Mouse (Mus musculus) neural tube, embryonic 14.5 days (tissue): ENCODE measurements at regions not wholly inside any gene's neighbourhood (a gene's known extent, or its start where the extent isn't known, plus 50 kb on each side); places are given as distances from the start of the nearest gene placed in this dataset.

ENCODE experiments used
- ATAC-seq: fragments of 200-750 bp; cut with Nextera tagmentation; 2 replicates; pipeline ENCODE4 v1.8.0; 2017; ENCODE audit warnings: low read depth, mild to moderate bottlenecking, moderate TSS enrichment, moderate library complexity
- H3K27ac ChIP-seq: fragments of 300-500 bp; sonication (generic); 2 replicates; pipeline ENCODE4 v1.5.1; 2014; ENCODE audit warnings: low read depth, mild to moderate bottlenecking, control low read depth, low read length, moderate library complexity, mixed read lengths
- H3K27me3 ChIP-seq: fragments of 300-500 bp; sonication (generic); 2 replicates; pipeline ENCODE4 v1.6.1; 2014; ENCODE audit warnings: low read length; ENCODE audit not compliant: control insufficient read depth, insufficient read depth
- H3K36me3 ChIP-seq: fragments of 300-500 bp; sonication (generic); 2 replicates; pipeline ENCODE4 v1.6.1; 2014; ENCODE audit warnings: low read length, mixed read lengths; ENCODE audit not compliant: control insufficient read depth, insufficient read depth
- H3K4me1 ChIP-seq: fragments of 300-500 bp; sonication (generic); 2 replicates; pipeline ENCODE4 v1.6.1; 2014; ENCODE audit warnings: low read length; ENCODE audit not compliant: control insufficient read depth, insufficient read depth
- H3K4me2 ChIP-seq: fragments of 300-500 bp; sonication (generic); 2 replicates; pipeline ENCODE4 v1.6.1; 2014; ENCODE audit warnings: mild to moderate bottlenecking, low read depth, low read length, control low read depth
- H3K4me3 ChIP-seq: fragments of 300-500 bp; sonication (generic); 2 replicates; pipeline ENCODE4 v1.5.1; 2014; ENCODE audit warnings: low read depth, low read length, control low read depth, mixed read lengths
- H3K9ac ChIP-seq: fragments of 300-500 bp; sonication (generic); replicated peaks from 2 replicates; pipeline ENCODE4 v1.6.1; 2014; ENCODE audit warnings: low read depth, mild to moderate bottlenecking, control low read depth, low read length, mixed read lengths
- H3K9me3 ChIP-seq: fragments of 300-500 bp; sonication (generic); 2 replicates; pipeline ENCODE4 v1.6.1; 2016; ENCODE audit warnings: low read length; ENCODE audit not compliant: control insufficient read depth
- WGBS: fragments of 180-500 bp; shearing (Covaris S2); extraction: QIAGEN DNeasy Blood & Tissue Kit; methylation state at CpG from one replicate; pipeline ENCODE4 v1.1.7; 2014; 5-methylcytosine and 5-hydroxymethylcytosine counted together

GRCm38 (mm10) chr8:113341306-113341705 is 294.1 kb upstream of the Mon1b start:
- no peak for ATAC-seq
- 56% methylated on average over 10 of the region's 10 CpGs for WGBS
- H3K36me3 ChIP-seq = no peaks in the 10 kb centered on the region
- H3K9ac ChIP-seq = no peak overlapping the region
- H3K9me3 ChIP-seq = no peaks in the 10 kb centered on the region
- no peak overlapping the region for H3K4me2 ChIP-seq
- no peaks in the 10 kb centered on the region for H3K27me3 ChIP-seq
- no peak overlapping the region for H3K4me3 ChIP-seq
- no peaks in the 10 kb centered on the region for H3K4me1 ChIP-seq
- no peak overlapping the region for H3K27ac ChIP-seq

DNA sequence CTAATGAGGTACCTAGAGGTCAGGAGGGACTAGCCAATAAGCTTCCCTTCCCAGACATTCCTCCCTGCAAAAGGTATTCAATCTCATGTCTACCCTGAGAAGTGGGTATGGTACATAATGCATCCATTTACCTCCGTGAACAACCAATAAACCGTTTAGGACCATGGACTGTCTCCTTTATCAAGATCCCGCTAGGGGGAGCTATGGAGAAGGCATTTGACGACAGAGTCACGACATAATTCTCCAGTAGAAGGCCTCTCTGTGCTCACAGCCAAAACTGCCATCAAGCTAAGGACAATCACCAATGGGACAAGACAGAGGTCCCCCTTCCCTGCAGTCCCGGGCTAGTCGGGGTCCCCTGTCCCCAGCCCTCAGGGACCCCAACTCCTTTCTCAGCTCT is 273.5 kb upstream of the Mon1b start:
- WGBS = 58% methylated on average over 7 of the region's 7 CpGs

DNA sequence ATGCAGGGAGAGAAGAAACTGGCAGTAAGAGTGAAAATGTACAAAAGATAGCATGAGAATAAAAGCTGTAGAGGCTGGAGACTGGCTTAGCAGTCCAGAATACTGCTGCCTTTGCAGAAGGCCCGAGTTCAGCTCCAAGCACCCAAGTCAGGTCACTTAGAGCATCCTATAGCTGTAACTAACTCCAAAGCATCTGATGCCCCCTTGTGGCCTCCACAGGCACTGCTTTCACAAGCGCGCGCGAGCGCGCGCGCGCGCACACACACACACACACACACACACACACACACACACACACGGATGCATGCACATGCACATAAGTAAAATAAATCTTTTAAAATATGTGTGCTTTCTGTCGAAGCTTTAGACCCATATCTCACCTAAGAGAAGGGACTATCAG is 271.2 kb upstream of the Mon1b start:
- ATAC-seq = no peak
- no peaks in the 10 kb centered on the region for H3K27me3 ChIP-seq
- H3K36me3 ChIP-seq = no peaks in the 10 kb centered on the region
- no peaks in the 10 kb centered on the region for H3K4me1 ChIP-seq
- H3K4me2 ChIP-seq = no peak overlapping the region
- no peak overlapping the region for H3K9ac ChIP-seq
- no peak overlapping the region for H3K27ac ChIP-seq
- 91% methylated on average over 7 of the region's 13 CpGs for WGBS
- H3K4me3 ChIP-seq = no peak overlapping the region
- H3K9me3 ChIP-seq = no peaks in the 10 kb centered on the region

More for the DNA sequence above, 273.5 kb upstream of the Mon1b start:
- no peak overlapping the region for H3K9ac ChIP-seq
- no peak overlapping the region for H3K27ac ChIP-seq
- no peaks in the 10 kb centered on the region for H3K27me3 ChIP-seq
- H3K4me1 ChIP-seq = no peaks in the 10 kb centered on the region
- ATAC-seq = no peak
- H3K4me3 ChIP-seq = no peak overlapping the region
- H3K4me2 ChIP-seq = no peak overlapping the region
- H3K36me3 ChIP-seq = no peaks in the 10 kb centered on the region
- H3K9me3 ChIP-seq = no peaks in the 10 kb centered on the region

DNA sequence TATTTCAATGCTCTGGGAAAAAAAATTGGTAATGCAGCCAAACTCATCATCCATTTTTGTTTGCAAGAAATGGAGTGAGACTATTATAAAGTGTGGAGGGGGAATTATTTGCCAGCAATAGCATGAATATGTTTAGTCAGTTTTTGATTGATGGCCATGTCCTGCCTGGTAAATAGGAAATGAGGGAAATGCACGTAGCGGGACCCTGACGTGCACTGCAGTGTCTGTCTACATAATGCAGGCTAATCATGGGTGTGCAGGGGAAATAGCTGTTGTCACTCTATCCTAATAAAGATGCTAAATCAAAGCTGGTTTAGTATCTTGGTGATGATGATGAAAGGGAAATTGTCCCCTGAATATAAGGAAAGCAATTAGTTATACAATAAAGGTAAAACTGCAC is 251.9 kb upstream of the Mon1b start:
- no peak for ATAC-seq
- Histone ChIP-seq H3K36me3 (no peaks in the 10 kb centered on the region), H3K9me3 (no peaks in the 10 kb centered on the region), H3K27ac (no peak overlapping the region), H3K4me2 (no peak overlapping the region), H3K27me3 (no peaks in the 10 kb centered on the region), H3K4me1 (no peaks in the 10 kb centered on the region), H3K4me3 (no peak overlapping the region), H3K9ac (no peak overlapping the region)
- WGBS = 31% methylated on average over 3 of the region's 3 CpGs

DNA sequence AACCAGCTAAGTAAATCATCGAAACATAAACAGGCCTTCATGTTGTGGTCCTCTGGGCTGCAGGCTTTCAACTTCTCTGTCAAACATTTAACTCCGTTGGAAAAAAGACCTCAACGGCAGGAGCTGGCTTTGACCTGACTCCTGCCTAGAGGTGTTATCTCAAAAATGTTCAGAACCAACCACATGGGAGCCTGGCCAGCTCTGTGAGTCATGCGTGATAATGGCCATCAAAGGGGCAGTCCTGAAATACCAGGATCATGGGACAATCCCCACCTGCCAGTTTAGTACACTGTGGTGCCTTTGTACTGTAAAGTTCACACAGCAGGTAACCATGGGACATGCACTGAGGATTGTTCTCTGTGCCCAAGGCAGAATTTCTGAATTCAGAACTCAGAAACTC is 251.4 kb upstream of the Mon1b start:
- no peak overlapping the region for H3K4me3 ChIP-seq
- WGBS = 66% methylated on average over 4 of the region's 4 CpGs
- no peaks in the 10 kb centered on the region for H3K4me1 ChIP-seq
- no peaks in the 10 kb centered on the region for H3K9me3 ChIP-seq
- H3K27ac ChIP-seq = no peak overlapping the region
- no peak overlapping the region for H3K4me2 ChIP-seq
- H3K9ac ChIP-seq = no peak overlapping the region
- H3K27me3 ChIP-seq = no peaks in the 10 kb centered on the region
- H3K36me3 ChIP-seq = no peaks in the 10 kb centered on the region
- ATAC-seq = no peak

GRCm38 (mm10) chr8:113389504-113389903 is 245.9 kb upstream of the Mon1b start:
- 57% methylated on average over 2 of the region's 2 CpGs for WGBS
- Histone ChIP-seq H3K27ac (no peak overlapping the region), H3K9me3 (no peaks in the 10 kb centered on the region), H3K4me2 (no peak overlapping the region), H3K4me3 (no peak overlapping the region), H3K9ac (no peak overlapping the region), H3K27me3 (no peaks in the 10 kb centered on the region), H3K36me3 (no peaks in the 10 kb centered on the region), H3K4me1 (no peaks in the 10 kb centered on the region)
- ATAC-seq = no peak

- Histone ChIP-seq H3K4me1 (no peaks in the 10 kb centered on the region), H3K9ac (no peak overlapping the region), H3K27ac (no peak overlapping the region), H3K4me3 (no peak overlapping the region), H3K4me2 (no peak overlapping the region), H3K27me3 (no peaks in the 10 kb centered on the region), H3K36me3 (no peaks in the 10 kb centered on the region), H3K9me3 (no peaks in the 10 kb centered on the region)
- no peak for ATAC-seq
- WGBS = 85% methylated on average over 4 of the region's 4 CpGs
Observed at GRCm38 (mm10) chr8:113390038-113390437, 245.3 kb upstream of the Mon1b start.

DNA sequence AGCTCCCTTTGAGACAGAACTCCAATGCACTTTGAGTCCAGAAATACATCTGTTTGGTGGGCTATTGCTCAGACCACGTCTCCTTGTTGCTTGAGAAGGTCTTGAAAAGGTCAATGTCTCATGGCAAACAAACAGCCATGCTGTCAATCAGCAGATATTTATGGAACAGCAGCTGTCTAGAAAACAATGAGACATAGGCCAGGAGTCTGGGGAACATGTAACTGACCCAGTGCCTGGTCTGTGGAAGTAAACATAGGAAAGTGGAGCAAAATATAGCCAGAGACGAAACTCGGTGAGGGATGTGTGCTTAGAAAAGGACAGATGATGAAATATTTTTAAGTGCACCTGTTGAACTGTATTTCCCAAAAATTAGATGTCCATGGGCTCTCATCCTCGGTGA is 241.1 kb upstream of the Mon1b start:
- H3K4me2 ChIP-seq = no peak overlapping the region
- H3K36me3 ChIP-seq = no peaks in the 10 kb centered on the region
- no peak overlapping the region for H3K9ac ChIP-seq
- H3K4me1 ChIP-seq = no peaks in the 10 kb centered on the region
- no peak for ATAC-seq
- WGBS = 65% methylated on average over 4 of the region's 4 CpGs
- H3K27me3 ChIP-seq = no peaks in the 10 kb centered on the region
- H3K4me3 ChIP-seq = no peak overlapping the region
- no peak overlapping the region for H3K27ac ChIP-seq
- no peaks in the 10 kb centered on the region for H3K9me3 ChIP-seq

- Histone ChIP-seq H3K27ac (no peak overlapping the region), H3K9ac (no peak overlapping the region), H3K4me3 (no peak overlapping the region), H3K36me3 (no peaks in the 10 kb centered on the region), H3K4me2 (no peak overlapping the region), H3K4me1 (no peaks in the 10 kb centered on the region), H3K9me3 (no peaks in the 10 kb centered on the region), H3K27me3 (no peaks in the 10 kb centered on the region)
- no peak for ATAC-seq
- WGBS = 62% methylated on average over 4 of the region's 4 CpGs
Observed at GRCm38 (mm10) chr8:113405158-113405557, 230.2 kb upstream of the Mon1b start.

DNA sequence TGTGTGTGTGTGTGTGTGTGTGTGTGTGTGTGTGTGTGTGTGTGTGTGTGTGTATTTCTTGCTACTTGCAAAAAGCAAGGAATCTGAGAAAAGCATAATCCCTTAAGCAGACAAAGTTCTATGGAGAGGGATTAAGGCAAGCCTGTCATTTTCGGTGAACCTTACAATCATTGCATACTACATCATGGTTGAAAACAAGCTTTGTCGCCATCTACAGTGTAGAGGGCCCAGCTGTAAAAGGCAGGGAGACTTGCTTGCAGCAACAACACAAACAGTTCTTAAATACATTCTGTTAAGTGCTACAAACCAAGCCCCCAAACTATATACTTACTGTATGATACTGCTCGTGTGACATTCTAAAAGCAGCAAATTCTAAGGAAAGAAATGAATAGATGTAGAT is 216.0 kb upstream of the Mon1b start:
- no peak for ATAC-seq
- Histone ChIP-seq H3K4me2 (no peak overlapping the region), H3K9me3 (no peaks in the 10 kb centered on the region), H3K27ac (no peak overlapping the region), H3K4me1 (no peaks in the 10 kb centered on the region), H3K36me3 (no peaks in the 10 kb centered on the region), H3K27me3 (no peaks in the 10 kb centered on the region), H3K4me3 (no peak overlapping the region), H3K9ac (no peak overlapping the region)
- WGBS = 82% methylated on average over 3 of the region's 3 CpGs
